8 mouse cellular contexts compared by ENCODE assay signal in the genomic region with DNA sequence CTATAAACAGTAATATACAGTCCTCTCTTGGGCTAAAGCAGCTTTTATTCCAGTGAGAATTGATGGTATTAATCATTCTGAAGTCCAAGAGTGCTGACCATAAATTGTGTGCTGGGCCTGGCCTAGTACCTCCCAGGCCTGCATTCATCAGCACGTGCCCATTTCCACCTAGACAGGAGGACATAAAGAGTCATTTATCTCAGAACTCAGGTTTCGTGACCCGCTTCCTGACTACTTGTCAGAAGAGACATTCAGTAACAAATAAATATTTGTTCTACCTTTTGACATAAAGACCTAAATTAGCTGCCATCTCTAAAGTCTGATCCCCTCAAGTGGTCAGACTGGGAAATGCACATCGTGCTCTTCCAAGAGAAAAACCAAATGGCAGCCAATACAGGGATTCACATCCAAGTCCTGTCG.
DNase-seq lines count a peak whose midpoint lies in the region; ATAC-seq lines count a peak whose summit lies in the region.

No protein-coding gene starts in this region.

- no peak overlapping the region for H3K27ac ChIP-seq in forebrain, embryonic 13.5 days
- no peak overlapping the region for H3K27ac ChIP-seq in forebrain, embryonic 10.5 days

- no peaks in the 10 kb centered on the region for H3K27me3 ChIP-seq in forebrain, embryonic 13.5 days
- no peaks in the 10 kb centered on the region for H3K27me3 ChIP-seq in forebrain, embryonic 10.5 days (ENCODE audit: poor library complexity, severe bottlenecking)

- H3K4me3 ChIP-seq in forebrain, embryonic 13.5 days = no peak overlapping the region
- no peak overlapping the region for H3K4me3 ChIP-seq in forebrain, embryonic 10.5 days

- H3K4me1 ChIP-seq in forebrain, embryonic 13.5 days = 0 out of 2 replicates have a peak, but pooled peaks cover 5% of the 10 kb centered on the region
- H3K4me1 ChIP-seq in forebrain, embryonic 10.5 days = peaks cover 18% of the 10 kb centered on the region; the same call in 1 of the 2 replicates

- peak; percentile 57; the same call in 1 of the 2 replicates for ATAC-seq in forebrain, embryonic 13.5 days
- ATAC-seq in CD4-positive, CD25-positive, alpha-beta regulatory T cell, adult 4 months = no peak

- H3K4me2 ChIP-seq in forebrain, embryonic 13.5 days = no peak overlapping the region

- DNase-seq in forebrain, embryonic 10.5 days (ENCODE audit: extremely low spot score, low spot score) = no peak
- DNase-seq in 416B (ENCODE audit: low read depth) = peak; percentile 11
- DNase-seq in embryo, embryonic 11 days = peak; percentile 69
- peak; percentile 14 for DNase-seq in kidney, postnatal 14 days
- DNase-seq in urinary bladder, postnatal 14 days (ENCODE audit: low spot score) = no peak
- DNase-seq in ovary, postnatal 36 days (ENCODE audit: low spot score) = no peak

- no peak overlapping the region for H3K9ac ChIP-seq in forebrain, embryonic 13.5 days

- WGBS in forebrain, embryonic 13.5 days = 41% methylated on average over 5 of the region's 5 CpGs
- WGBS in forebrain, embryonic 10.5 days = 41% methylated on average over 5 of the region's 5 CpGs

- no peaks in the 10 kb centered on the region for H3K36me3 ChIP-seq in forebrain, embryonic 13.5 days (ENCODE audit: poor library complexity, severe bottlenecking)
- H3K36me3 ChIP-seq in forebrain, embryonic 10.5 days (replicated peaks) = no peaks in the 10 kb centered on the region

- no peaks in the 10 kb centered on the region for H3K9me3 ChIP-seq in forebrain, embryonic 13.5 days (replicated peaks)
- no peaks in the 10 kb centered on the region for H3K9me3 ChIP-seq in forebrain, embryonic 10.5 days

Comparison
In these comparisons a context has a peak if more than half of its experiments do, and no peak if none do; other contexts are left out.
1. DNase-seq: peak in 416B (single experiment), embryo, embryonic 11 days (single experiment) and kidney, postnatal 14 days (single experiment); none in forebrain, embryonic 10.5 days (single experiment), urinary bladder, postnatal 14 days (single experiment) and ovary, postnatal 36 days (single experiment).